Mouse (Mus musculus): ENCODE measurements around the gene Rgs2. TPM values are rescaled to one million over a fixed set of nuclear protein-coding genes. Genes with fewer than 3 reads are reported as not detected.

Gene Rgs2
- total RNA-seq, 2 experiments from 2014 or later = 35.6 to 38.7 TPM

DNA sequence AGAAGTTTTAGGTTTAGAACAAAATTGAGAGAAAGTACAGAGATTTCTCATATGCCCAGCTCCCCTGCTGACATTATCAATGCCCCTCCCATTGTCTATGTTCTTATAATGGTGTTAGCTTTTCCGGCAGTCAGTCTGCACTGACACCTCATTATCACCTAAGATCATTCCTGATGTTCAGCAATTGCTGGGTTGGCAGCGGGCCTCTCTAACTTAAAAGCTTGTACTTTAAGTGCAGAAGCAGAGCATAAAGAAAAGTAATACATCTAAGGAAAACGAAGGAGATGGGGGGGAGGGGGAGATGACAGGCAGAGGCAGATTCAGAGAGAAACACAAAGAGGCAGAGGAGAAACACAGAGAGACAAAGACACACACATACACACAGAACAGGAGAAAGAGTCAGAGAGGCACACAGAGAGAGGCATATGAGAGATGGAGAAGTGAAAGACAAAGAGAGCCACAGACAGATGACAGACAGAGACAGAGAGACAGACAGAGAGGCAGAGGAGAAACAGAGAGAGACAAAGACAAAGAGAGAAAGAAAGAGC lies 21.1 kb downstream of the Rgs2 start:
- DNase-seq = no peak

DNA sequence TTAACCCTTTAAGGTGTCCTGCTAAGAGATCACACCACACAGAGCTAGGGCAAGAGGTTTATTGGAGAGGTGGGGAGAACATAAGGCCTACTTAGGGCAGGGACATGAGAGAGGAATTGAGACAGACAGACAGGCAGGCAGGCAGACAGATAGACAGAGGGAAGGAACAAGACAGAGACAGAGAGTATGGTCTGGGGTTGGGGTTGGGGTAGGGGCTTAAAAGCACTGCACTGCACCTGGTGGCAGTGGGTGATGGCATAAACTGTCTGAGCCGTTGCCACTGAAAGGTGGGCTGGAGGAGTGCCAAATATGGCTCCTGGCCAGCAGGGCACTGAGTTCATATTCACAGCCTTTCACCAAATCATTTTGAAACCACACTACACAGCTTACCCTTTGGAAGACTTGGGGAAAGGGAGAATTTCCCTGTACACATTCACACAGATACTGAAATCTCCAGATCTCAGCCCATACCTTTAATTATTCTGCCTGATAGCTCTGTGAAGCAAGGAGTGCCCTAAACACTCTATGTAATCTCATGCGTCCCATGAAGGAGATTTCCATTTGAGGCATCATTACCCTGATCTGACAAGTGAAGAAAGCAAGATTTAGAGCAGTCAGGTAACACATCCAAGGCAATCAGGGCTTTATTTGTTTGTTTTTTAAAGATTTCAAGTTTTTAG lies 21.7 kb downstream of the Rgs2 start:
- DNase-seq = no peak

DNA sequence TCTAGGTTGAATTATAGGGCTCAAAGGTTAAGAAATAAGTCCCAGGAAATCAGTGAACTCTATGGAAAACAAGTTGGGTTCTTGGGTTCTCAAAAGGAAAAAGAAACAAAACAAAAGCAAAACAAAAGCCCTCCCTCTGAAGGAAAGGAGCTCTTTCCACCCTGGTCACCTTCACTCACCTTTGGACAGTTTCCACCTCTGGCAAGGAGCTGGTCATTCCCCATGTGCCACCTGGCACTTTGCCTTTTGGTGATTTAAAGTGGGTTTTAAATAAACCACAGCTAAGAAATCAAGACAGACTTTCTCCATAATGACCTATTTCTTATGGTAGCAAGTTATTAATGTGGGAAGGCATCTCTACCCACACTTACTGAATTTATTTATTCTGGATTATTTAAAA lies 23.1 kb downstream of the Rgs2 start:
- no peak for DNase-seq

DNA sequence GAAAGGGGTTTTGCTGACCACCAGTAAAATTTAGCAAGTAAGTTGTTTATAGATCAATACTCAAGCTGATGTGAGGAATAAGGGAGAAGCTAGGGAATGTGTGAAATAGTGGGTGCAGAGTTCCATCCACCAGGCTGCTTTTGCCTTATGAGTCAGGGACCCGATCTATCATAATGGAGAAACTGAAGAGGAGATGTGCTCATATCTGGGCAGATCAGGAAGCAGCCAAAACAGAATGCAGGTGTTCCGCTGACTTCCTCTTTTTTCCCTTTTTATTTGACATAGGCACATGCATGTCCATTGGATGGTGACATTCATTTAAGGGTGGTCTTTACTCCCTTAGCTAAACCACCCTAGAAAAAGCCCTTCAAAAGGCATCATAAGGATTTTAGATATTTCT lies 29.3 kb downstream of the Rgs2 start:
- DNase-seq = no peak

DNA sequence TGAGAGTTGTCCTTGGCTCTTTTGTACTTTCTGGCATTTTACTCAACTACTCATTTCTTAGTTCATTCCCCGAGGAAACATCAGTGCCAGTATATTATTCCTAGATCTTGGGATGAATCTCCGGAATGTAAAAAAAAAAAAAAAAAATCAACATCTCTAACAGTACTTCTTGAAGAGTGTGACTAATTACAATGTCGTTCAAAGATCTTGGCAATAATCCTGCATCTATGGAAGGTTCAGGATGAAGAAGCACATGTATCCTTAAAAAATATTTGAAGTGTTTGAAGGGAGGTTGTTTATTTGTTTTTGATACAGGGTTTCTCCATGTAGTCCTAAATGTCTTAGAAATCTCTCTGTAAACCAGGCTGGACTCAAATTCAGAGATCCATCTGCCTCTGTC lies 41.7 kb downstream of the Rgs2 start:
- DNase-seq = no peak

DNA sequence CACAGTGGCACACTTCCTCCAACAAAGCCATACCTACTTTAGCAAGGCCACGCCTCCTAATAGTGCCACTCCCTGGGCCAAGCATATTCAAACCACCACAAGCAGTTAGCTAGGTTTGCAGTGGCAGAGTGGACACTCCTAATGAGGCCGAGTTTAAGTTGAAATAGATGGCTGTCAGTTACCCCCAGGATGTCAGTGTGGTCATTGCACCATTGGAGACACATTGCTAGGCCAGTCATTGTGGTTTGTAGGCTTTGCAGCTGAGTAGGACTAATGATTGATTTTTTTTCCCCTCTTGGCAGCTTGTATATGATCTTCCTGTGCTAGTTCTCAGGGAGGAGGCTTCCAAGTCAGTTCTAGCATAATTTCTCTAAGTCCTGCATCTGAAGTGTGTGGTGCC lies 43.6 kb downstream of the Rgs2 start:
- DNase-seq = no peak

DNA sequence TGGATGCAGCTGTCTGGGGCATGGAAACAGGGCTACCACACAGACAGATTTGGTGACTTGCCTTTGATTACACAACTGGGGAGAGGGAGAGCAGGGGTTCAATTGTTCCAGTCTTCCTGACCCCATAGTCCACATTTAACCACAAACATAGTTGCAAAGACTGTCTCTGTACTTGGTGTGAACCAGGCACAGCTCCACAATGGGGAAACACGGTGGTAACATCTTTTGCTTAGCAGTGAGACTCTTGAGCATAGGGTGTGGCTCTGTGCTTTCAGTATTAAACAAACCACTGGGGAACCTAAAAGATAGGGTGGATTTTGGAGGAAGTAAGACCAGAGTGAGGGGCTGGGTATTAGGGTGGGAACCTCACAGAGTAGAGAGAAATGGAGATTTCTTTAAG lies 47.9 kb downstream of the Rgs2 start:
- DNase-seq = no peak

DNA sequence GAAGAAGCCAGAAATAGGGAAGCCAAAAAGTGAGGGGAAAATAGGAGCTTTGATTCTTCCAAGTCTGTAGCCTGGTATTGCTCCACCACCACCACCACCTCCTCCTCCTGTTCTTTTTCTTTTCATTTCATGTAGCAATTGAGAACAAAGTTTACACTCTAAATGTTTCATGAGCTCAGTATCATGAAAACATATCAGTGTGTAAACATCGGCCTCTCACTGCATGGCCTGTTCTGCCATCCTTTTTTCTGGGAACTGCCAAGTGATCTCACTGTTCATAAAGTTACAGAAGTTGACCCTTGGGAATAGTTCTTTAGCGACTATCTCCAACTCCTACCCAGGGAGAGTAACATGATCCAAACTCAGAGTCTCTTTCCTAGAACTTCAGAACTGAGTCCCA lies 51.1 kb downstream of the Rgs2 start:
- no peak for DNase-seq

Other genes starting within 250 kb of the Rgs2 start
- gene Trove2, start 227.1 kb downstream of the Rgs2 start, total RNA-seq (2021) = 10 to 100 TPM; 32.0 to 32.4 TPM
- 10 to 100 TPM; 33.8 to 39.5 TPM for gene Uchl5, start 226.9 kb downstream of the Rgs2 start, total RNA-seq (2021)
- 1 to 10 TPM in 1 of 2 experiments, under 1 TPM in 1; 0.90 to 1.2 TPM for gene Rgs13, start 173.2 kb upstream of the Rgs2 start, total RNA-seq (2021)
- under 1 TPM in 1 of 2 experiments, not detected in 1; 0.46 TPM for gene Rgs1, start 245.1 kb upstream of the Rgs2 start, total RNA-seq (2021)

Data from layer of hippocampus, postnatal 36 days (tissue).